Mouse (Mus musculus): ENCODE measurements around the gene Cdpf1.
"Not testable (repeated sequence)": the region's sequence is repeated elsewhere in the genome, so short reads cannot be mapped to it uniquely, and the experiment has no call there.

Gene Cdpf1

DNA sequence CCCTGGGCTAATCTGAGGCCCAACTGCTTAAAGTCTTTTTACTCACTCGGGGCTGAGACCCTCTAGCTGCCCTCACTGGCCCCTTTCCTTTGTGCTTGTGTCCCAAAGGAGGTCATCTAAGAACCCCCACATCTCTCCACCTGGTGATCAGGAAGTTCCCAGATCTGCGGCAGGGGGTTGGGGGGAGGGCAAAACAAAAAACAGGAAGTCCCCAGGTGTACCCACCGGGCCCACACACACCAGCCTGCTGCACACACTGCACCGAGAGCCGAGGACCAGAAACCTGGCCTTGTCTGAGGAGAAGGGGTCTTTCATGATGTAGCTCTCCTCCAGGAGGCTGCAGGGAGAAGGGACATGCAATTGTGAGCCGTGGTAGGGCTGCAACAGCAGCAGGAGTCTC, 3.5 kb downstream of the Cdpf1 start:
- DNase-seq: peak in 1 of 2 experiments; percentile 25

DNA sequence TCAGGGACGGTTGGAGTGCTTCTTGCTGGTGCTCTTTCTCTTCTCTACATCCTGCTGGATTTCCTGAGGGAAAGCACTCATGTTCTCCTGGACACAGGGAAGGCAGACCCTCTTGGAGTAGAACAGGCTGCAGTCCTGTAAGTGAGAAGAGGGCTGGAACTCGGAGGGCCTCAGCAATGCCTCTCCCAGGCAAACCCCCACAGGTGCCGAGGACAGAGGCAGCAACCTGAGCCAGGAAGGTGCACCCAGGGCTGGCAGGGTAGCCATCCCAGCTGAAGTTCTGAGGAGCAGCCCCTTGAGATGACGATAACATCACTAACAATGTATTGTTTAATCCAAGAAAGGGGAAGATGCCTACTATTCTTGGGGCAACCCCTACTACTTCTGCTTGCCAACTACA, 4.1 kb downstream of the Cdpf1 start:
- no peak for DNase-seq

DNA sequence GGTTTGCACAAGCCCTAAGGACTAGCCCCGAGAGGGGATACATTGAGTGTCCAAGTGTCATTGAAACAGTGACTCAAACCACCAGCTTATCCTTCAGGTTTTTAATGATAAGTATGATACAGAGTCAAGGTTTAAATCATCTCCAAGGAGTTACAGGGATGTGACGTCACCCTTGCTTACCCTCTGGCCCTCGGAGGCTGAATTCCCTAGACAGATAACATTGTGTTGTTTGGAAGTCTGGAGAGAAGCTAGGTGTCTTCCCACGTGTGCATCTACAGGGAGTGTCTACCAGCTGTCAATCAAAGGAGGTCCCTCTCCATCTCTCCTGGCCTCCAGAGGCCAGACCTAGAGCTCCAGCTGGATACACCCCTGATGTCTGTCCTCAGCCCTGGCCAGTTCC, 4.6 kb downstream of the Cdpf1 start:
- DNase-seq: no peak

DNA sequence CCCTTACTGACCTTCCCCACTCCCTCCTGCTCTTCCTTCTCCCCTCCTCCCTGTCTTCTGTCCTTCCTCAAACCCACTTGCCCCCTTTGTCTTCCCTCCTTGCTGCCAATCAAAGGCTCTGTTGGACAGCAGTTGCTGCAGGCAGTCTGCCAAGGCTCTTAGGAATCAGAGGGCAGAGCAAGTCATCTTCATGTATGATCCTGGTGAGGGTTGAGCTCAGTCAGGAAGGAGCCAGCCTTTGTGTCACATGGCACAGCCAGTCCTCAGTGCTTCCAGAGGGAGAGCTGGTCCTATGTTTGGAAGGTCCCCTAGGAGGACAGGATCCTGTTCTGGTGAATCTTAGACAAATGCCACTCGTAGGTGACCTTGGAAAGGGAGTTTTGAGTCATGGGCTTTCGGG, 8.6 kb downstream of the Cdpf1 start:
- no peak for DNase-seq

DNA sequence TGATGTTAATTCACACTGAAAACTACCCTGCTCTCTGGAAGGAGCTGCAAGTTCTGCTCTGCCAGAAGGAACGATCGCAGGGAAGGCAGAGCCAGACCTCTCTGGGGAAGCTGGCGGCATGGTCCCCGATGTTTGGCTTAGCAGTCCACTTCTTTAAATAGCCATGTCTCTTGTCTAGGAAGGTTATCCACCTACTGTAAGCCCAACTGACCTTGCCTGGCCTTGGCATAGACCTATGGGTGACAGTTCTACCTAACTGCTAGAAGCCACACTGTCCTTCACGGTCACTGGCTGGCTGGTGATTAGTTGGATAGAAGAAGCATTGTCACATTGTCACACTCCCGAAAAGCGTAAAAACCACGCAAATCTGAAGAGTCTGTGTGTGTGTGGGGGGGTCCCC, 12.8 kb downstream of the Cdpf1 start:
- no peak for DNase-seq

DNA sequence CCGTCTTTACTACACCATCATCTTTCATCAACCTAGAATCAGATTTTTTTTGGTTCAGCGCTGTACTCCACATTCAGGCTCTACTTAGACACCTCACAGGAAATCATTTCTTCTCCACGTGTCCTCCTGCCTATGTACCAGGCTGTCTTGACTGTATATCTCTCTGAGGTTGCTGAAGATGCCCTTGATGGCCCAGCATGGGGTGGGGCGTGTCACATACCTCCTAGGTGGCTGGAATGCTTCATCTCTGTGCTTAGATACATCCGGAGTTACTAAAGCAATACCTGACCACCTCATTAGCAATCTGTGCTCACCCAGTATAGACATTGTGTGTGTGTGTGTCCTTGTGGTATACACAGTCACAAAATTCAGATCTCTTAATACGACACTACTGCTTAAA, 16.0 kb downstream of the Cdpf1 start:
- DNase-seq: no peak

DNA sequence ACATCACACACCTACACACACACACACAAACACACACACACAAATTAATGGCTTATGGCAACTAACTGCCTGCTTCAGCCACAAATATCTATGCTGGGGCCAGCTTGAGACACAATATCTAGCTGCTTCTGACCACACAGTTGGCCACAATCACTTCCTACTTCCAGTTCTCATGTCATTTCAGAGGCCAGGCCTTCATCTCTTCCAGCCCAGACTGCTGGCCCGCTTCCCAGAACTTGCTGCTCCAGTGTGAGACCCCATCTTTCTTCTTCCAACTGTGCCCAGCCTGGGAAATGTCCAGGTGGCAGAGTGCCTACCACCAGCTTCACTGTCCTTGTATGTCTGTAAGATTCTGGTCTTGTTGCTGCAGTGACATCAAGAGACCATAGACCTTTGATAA, 18.7 kb downstream of the Cdpf1 start:
- DNase-seq: no peak

DNA sequence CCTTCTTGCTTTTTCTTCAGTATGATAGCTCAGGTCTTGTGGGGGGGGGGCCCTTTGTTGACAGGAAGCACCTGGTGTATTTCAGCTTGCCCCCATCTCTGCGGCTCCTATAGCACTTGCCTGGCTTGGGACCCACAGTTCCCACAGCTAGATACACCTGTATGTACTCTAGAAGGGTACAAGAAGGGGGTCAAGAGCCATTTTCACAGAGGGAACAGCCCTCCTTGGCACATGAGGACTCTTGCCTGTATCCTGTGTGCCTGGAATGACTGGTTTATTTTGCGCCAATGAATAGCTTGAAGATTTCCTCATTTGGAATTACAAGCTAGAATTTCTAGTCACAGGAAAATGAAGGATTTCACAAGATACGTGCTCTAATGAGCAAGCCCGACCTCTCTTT, 20.0 kb downstream of the Cdpf1 start:
- DNase-seq: no peak

DNA sequence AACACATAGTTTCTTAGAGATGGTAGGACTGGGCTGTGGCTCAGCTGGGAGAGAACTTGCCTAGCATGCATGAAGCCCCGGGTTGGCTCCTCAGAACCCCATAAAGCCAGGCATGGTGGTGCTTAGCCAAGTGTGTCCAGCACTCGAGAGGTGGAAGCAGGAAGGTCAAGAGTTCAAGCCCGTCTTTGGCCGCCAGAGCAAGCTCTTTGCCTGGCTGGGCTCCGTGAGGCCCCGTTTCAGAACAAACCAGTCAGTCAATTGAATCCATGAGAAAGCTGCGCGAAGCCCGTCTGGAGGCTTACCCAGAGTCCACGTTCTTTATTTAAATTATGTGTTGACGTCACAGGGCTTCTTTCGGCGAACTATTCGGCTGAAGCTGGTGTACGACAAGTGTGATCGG, 22.9 kb downstream of the Cdpf1 start:
- no peak for DNase-seq

DNA sequence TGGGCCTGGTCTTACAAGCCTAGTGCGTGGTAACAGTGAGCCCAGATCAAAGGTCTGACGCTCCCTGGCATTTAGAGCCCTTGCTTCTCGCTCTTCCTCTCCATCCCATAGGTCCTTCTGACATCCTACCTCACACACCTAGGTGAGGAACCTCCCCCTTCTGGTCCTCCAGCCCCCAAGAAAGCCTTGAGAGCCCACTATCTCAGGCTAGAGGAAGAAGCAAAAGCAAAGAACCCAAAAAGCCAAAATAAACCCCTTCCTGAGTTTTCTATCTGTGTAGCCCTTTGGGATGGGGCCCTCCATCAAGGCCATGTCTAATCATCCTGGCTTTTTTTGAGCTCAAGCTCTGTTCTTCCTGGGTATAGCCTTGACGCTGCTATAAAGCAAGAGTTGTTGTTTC, 23.4 kb downstream of the Cdpf1 start:
- no peak for DNase-seq

DNA sequence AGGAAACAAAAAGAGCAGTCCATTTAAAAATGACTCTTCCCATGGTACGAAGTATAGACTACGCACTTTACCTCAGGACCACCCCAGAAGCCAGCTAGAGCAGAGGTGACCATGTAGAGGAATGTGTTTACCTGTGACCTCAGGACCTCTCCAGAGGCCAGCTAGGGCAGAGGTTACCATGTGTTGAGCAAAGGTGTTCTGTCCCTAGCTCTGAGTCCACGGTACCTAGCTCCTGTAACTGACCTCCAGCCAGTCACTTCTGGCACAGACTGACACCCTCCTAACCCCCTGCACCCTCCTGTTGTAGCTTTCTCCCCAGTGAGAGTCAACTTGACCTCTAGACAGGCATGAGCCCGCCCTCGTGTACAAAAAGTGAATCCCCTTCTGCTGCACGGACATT, 24.0 kb downstream of the Cdpf1 start:
- DNase-seq: no peak

DNA sequence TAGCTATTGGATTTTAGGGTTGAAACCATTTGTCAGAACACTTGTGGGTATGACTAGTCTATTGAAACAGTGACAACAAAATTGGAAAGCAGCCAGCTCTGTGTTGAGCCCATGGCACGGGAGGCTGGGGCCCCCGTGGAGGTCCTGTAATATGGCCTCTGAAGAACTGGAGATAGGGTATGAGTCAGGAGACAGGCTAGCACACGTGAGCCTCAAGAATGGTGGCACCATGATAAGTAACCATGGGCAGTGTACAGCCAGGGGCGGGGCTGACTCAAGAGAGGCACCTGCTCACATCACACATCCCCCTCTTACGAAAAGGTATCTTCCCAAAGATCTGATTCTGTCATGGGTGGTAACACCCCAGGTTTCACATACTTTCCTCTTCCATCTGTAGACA, 24.8 kb downstream of the Cdpf1 start:
- no peak for DNase-seq

DNA sequence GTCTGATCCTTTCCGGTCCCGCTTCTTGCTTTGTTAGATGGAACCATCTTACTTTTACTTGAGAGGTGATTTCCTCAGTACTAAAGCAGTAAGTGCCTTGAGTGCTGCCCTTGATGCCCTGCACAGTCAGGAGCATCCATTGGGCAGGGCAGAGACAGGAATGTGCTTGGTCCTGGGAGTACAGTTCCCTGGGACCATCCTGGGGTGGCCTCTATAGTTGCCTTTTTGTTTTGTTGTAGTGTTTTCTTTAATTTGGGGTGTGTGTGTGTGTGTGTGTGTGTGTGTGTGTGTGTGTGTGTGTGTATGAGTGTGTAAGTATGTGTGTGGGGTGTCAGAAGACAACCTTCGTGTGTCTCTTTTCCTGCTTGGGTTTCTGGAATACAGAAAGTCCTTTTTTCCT, 27.2 kb downstream of the Cdpf1 start:
- DNase-seq: no peak

DNA sequence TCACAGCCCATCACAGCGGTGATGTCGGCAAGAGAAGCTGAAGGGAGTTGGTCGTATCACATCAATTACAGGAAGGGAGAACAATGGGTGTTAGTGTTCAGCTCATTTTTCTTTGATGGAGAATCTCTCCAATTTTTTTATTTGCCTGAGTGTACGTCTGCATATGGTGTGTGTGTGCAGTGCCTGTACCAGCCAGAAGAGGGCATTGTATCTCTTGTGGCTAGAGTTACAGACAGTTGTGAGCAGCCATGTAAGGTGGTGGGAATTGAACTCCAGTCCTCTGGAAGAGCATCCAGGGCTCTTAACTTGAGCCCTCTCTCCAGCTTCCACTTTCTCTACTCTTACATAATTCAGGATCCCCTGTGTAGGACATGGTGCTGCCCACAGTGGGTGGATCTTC, 28.4 kb downstream of the Cdpf1 start:
- DNase-seq: no peak

DNA sequence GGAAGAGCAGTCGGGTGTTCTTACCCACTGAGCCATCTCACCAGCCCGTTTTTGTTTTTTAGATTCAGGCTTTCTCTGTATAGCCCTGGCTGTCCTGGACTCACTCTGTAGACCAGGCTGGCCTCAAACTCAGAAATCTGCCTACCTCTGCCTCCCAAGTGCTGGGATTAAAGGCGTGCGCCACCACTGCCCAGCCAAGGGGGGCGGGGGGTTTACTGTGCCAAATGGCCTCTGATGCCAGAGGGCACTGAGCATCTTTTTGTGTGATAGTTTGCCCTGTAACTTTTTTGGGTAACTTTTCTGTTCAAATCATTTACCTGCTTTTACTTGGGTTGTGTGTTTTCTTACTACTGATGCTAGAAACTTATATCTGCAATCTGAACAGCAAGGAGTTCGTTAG, 32.6 kb downstream of the Cdpf1 start:
- DNase-seq: not testable (repeated sequence)

DNA sequence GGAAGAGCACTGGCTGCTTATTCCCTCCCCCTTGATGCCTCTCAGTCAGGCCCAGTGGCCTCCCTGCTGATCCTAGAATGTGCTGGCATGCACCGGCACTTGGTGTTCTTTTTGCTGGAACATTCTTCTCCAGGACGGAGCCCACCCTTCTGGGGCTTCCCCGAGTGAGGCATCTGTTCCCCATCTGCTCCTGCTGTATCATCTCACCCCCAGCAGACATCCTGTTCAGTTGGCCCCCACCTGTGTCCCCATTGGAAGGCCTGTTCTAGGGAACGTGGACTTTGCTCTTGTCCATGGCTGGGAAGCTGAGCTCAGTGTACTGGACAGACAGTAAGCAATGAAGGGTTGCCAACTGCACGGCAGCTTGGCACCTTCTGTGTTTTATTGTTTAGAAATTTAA, 34.7 kb downstream of the Cdpf1 start:
- no peak for DNase-seq

DNA sequence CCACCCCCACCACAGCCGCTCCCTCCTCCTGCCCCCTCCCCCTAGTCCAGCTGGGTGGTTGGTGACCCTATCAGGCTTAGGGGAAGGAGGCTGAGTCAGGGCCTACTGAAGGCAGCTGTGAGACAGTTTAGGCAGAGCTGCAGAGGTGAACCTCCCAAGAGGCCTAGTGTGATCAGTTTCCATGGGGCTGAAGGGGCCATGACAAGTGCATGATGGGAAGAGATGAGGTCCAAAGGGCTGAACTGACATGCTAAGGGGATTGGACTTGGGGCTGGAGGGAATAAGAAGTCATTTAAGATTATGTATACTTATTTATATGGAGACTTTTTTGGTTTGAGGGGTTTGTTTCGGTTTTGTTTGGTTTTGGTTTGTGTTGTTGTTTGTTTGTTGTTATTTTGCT, 35.3 kb downstream of the Cdpf1 start:
- no peak for DNase-seq

DNA sequence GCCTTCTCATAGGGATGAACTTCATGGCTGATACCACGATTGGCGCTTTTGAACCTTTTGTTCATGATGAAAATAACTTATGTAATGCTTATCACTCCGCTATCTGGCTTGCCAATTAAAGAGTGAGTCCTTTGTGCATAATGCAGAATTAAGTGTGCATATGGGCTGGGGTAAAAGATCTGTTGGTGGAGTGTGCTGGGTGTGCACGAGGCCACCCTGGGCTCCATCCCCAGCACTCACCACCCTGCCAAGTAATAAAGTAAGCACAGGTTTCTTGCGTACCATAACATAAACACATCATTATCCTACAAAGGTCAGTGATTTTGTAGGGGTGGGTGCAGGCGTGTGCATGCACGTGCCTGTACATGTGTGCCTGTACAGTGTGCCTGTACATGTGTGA, 36.5 kb downstream of the Cdpf1 start:
- DNase-seq: no peak

DNA sequence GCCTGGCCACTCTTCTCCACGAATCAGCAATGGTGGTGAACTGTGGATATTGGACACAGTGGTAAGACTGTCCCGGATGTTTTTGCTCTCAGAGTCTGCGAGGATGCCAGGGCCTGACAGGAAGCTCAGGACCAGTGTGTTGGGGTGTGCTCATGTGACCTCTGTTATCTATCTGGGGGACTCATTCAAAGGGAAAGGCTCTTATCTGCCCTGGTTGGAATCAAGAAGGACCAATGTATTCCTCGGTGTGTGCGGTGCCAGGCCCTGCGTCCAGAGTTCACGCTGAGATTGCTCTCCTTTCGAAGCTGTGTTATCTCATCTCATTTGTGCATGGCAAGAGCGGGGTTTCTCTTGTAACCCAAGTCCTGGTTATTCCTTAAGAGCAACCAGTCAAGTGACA, 37.1 kb downstream of the Cdpf1 start:
- no peak for DNase-seq

DNA sequence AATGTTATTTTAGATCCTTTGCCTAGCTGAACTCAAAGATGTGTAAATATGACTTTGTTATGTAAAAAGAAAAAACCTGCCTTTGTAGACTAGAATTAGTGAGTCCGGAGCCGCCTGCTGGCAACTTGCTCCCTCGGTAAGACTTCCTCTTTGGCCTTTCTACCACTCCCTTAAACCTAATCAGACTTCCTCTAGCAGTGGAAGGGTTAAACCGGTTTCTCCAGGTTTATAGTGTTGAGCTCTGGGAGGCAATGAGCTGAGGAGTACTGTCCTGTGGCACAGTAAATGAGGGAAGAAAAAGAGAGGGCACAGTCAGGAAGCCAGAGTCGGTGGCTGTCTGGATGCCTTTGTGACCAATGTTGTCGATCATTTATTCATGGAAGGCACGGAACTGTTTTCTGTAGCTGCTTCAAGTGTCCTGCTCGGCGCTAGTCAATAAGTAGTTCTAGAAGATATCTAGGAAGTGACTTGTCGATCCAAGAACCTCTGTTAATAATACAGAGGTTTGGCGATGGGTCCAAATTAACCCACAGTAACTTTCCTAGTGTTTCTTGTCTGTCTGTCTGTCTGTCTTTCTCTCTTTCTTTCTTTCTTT, 39.3 kb downstream of the Cdpf1 start:
- DNase-seq: no peak

DNA sequence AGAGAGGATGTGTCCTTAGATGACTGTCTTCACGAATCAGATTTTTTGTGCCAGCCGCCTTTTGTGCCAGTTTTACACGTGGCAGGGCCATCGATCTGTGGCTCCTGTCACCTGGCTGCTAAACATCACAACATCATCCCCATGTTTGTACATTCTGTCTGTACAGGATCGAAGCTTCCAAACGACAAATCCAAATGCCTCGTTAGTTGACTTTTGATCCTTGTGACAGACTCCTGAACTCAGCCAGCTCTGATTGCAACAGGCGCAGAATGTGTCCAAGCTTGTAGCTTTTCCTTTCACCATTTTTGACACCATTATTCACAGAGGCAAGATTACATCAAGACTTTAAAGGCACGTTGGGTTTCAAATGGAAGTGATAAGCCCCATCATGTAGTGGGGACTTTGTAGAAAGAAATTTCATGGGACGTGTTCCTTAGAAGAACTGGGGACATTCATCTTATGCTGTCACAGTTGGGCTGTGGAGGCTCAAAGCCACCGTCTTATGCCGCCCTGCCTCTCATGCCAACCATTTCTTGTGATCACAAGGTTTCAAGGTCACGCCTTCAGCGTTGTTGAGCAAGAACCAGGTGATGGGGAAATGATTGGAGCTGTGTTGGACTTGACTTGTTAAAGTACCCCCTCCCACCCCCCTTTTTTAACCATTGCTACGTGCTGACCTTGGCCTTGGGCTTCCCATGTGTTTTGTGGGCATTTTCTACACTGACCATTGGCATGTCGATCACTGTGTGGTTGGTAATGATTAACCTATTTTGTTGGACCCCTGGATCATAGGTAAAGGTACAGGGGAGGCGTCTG, 40.0 kb downstream of the Cdpf1 start:
- DNase-seq: no peak

DNA sequence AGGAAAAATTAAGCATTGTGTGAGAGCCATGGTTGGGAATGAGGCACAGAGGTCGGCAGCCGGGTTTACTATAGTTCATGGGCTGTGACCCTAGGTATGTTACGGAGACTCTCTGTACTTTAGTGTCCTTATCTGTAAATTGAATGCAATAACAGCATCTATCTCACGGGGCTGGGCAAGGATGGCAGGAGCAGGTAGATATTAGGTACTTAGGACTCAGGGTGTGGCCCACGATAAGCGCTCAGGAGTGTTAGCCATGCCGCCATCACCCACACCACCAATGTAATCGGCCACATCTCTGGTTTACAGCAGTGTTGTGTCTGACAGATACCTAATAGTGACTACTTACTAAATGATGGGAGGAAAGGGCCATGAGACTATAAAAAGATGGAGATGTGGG, 42.5 kb downstream of the Cdpf1 start:
- DNase-seq: no peak

DNA sequence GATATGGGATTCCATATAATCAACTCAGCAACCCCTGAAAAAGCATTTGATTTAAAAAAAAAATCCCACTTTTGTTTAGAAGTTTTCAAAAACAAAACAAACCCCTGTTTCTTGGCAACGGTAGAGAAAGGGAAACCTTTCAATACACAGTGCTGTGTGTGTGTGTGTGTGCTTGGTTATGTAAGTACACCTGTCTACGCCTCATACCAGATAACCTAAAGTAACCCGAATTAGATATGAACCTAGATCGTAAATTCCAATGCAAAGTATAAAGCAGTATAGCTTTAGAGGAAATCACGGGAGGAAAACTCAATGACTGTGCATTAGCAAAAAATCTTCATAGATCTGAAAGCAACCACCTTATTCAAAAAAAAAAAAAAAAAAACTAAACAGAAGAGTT, 44.8 kb downstream of the Cdpf1 start:
- no peak for DNase-seq

DNA sequence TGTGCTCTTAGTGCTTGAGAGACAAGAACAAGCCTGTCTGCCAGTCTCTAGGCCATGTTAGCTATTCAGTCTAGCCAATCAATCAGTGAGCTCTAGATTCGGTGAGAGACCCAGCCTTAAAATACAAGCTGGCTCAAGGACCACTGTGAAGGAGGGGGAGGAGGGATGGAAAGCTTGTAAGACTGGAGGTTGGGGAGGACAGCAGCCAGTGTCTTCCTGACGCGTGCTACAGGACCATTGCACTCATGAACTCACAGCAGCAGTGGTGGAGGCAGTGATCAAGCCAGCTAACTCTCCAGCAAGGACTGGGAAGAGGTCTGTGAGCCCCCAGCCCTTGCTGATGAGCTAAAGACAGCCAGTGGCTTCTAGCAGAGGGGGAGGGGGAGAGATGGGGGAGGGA, 46.5 kb downstream of the Cdpf1 start:
- DNase-seq: no peak

DNA sequence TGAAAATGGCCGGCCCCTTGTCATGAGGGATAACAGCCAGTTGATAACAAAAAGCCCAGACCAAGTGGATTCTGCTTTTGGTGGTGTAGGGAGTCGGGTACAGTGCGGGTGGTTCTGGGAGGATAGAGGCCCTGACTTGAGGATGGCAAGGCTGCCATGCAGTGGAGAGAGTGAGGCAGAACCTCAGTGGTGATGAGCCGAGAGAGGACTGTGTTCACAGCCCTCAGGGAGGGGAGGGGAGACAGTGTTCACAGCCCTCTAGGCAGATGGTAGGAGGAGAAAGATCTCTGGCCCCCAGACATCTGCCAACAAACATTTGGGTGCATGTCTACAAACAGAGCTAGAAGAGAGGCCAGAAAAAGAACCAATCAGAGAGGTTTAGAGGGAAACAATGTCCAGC, 48.7 kb downstream of the Cdpf1 start:
- no peak for DNase-seq

Data from thymus, adult 18-20 months (tissue).